Mouse (Mus musculus): Measurements from ENCODE around the gene Prelid3b. TPM values are rescaled to one million over a fixed set of nuclear protein-coding genes. Genes with fewer than 3 reads are reported as not detected.

Gene Prelid3b
- 96.6 and 113 TPM in 2 replicates for polyA plus RNA-seq (2021; fragmentation: Nextera tagmentation)
- long read RNA-seq, experiment 1, transcript Prelid3b-201 (6 exons, 1,553 nt) = major isoform, 470 of 505 reads
- long read RNA-seq, experiment 1, partial matches to known transcripts = 9 of 505 reads
- long read RNA-seq, experiment 1, other reads (novel, unspliced or antisense) = 26 of 505 reads
- long read RNA-seq, experiment 2, transcript Prelid3b-201 (6 exons, 1,553 nt) = major isoform, 175 of 191 reads
- long read RNA-seq, experiment 2, partial matches to known transcripts = 4 of 191 reads
- long read RNA-seq, experiment 2, other reads (novel, unspliced or antisense) = 12 of 191 reads

GRCm38 (mm10) chr2:174472818-174473549 lies at the start of gene Prelid3b:
Gene Prelid3b, minus strand, starts transcription at chr2:174473081.

GRCm38 (mm10) chr2:174463789-174464523 lies 8.9 kb downstream of the Prelid3b start, which contains the start of gene Atp5e:
Gene Atp5e, minus strand, starts transcription at chr2:174464105.

DNA sequence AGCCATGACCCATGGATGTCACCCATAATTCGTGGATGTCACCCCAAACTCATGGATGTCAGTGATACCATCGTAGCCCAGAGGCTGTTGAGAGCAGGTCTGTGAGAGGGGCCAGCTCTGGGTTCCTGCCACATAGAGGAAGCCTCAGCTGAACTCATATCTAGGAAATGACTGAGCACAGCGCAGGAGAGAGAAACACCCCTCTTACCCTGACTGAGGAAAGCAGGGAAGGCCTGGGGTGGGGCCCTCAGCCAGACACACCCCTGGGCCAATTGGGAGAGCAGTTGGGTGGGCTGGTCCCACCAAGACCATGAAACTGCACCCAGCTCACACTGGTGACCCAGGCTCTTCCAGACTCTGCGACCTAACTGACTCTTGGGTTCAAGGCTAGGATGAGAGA lies 22.5 kb downstream of the Prelid3b start, which contains the start of gene Tubb1:
TSS of gene Tubb1 (plus strand) at position 343 of the 400 bp plus-strand sequence.

DNA sequence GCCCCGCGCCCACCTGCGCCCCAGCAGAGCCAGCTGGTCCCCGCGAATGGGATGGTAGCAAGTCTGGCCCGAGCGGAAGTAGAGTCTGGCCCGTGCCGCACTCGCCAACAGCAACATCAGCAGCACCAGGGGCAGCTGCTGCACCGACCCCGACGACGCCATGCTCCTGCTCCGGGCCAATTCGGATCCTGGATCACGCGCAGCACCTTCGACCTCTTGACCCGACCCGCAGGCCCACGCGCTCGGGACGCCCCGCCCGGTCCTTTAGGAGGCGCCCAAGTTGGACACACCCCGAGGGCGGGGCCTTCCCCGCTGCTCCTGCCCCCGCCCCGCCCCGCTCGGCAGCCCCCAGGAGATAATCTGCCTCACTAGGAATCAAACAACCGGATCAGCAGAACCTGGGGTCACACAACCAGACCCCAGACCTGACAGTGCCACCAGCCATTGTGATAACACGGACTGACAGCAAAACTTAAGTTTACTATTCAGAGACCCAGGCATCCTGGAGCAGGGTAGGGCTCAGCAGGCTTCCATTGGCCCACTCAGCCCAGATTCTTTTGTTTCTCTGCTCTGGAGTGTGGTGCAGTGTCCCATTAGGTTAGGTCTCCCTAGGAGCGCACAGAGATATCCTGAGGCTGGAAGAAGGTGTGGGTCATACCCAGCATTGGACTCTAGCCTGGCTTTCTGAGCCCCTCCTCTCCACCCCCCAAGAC lies 34.0 kb downstream of the Prelid3b start, which contains the start of gene Ctsz:
TSS of gene Ctsz (minus strand) at position 303 of the 713 bp plus-strand sequence.

DNA sequence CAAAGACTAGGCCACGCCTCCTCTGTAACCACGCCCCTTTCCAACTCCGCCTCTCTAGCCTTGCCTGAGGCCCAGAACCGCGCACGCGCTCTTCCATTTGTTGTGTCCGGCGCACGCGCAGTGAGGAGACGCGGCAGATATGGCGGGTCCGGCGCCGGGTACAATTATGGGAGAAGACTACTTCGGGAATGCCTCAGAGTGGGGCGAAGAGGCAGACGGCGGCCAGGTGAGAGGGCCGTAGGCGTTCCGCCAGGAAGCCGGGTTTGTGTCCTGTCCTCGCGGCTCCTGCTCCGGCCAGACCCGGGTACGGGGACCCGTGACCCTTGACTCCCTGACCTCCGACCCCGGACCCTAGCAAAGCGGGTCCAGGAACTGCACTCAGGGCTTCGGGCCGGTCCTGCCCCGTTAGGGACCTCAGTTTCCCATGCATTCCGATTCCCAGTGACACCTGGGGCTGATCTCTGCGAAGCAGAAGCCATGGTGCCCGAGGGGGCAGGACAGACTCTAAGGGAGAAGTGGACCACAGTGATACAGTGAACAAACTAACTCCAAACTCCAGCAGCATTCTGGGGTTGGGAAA lies 57.1 kb downstream of the Prelid3b start, which contains the start of gene Nelfcd:
TSS of gene Nelfcd (plus strand) at position 74 of the 580 bp plus-strand sequence.

Other genes starting within 250 kb of the Prelid3b start
- 527 and 1,446 TPM in 2 replicates for gene Gnas, start 188.8 kb downstream of the Prelid3b start, polyA plus RNA-seq (2021; fragmentation: Nextera tagmentation)
- 2.5 and 5.9 TPM in 2 replicates for gene Gm20721, start 126.4 kb downstream of the Prelid3b start, polyA plus RNA-seq (2021; fragmentation: Nextera tagmentation)
- 38.0 and 50.3 TPM in 2 replicates for gene Nelfcd, start 57.3 kb downstream of the Prelid3b start, polyA plus RNA-seq (2021; fragmentation: Nextera tagmentation)
- 99.2 and 129 TPM in 2 replicates for gene Ctsz, start 34.0 kb downstream of the Prelid3b start, polyA plus RNA-seq (2021; fragmentation: Nextera tagmentation)
- not detected in 2 replicates for gene Tubb1, start 22.4 kb downstream of the Prelid3b start, polyA plus RNA-seq (2021; fragmentation: Nextera tagmentation)
- gene Atp5e, start 9.0 kb downstream of the Prelid3b start, polyA plus RNA-seq (2021; fragmentation: Nextera tagmentation) = 1,732 and 2,001 TPM in 2 replicates
- 0.99 and 1.0 TPM in 2 replicates for gene Zfp831, start 170.5 kb upstream of the Prelid3b start, polyA plus RNA-seq (2021; fragmentation: Nextera tagmentation)